Mouse (Mus musculus) kidney, embryonic 16.5 days (tissue): Measurements from ENCODE around the gene Rabgap1l. TPM values are rescaled to one million over a fixed set of nuclear protein-coding genes. Genes with fewer than 3 reads are reported as not detected.

Experiments
- ATAC-seq: fragments of 200-750 bp; cut with Nextera tagmentation; 2 replicates; pipeline ENCODE4 v1.8.0; 2017; ENCODE audit warnings: moderate TSS enrichment; ENCODE audit not compliant: low FRiP score, low TSS enrichment
- H3K27ac ChIP-seq: fragments of 300-500 bp; sonication (generic); 2 replicates; pipeline ENCODE4 v1.5.1; 2014; ENCODE audit warnings: low read length
- H3K27me3 ChIP-seq: fragments of 300-500 bp; sonication (generic); 2 replicates; pipeline ENCODE4 v1.6.1; 2014; ENCODE audit warnings: low read length, control low read depth, mixed read lengths; ENCODE audit not compliant: insufficient read depth
- H3K36me3 ChIP-seq: fragments of 300-500 bp; sonication (generic); 2 replicates; pipeline ENCODE4 v1.6.1; 2014; ENCODE audit warnings: low read length, control low read depth, mixed read lengths; ENCODE audit not compliant: insufficient read depth
- H3K4me1 ChIP-seq: fragments of 300-500 bp; sonication (generic); 2 replicates; pipeline ENCODE4 v1.6.1; 2014; ENCODE audit warnings: low read length, control low read depth, mixed read lengths; ENCODE audit not compliant: insufficient read depth
- H3K4me2 ChIP-seq: fragments of 300-500 bp; sonication (generic); replicated peaks from 2 replicates; pipeline ENCODE4 v1.6.1; 2014; ENCODE audit warnings: low read depth, low read length
- H3K4me3 ChIP-seq: fragments of 300-500 bp; sonication (generic); 2 replicates; pipeline ENCODE4 v1.5.1; 2014; ENCODE audit warnings: mild to moderate bottlenecking, low read length
- H3K9ac ChIP-seq: fragments of 300-500 bp; sonication (generic); replicated peaks from 2 replicates; pipeline ENCODE4 v1.6.1; 2014; ENCODE audit warnings: low read length
- H3K9me3 ChIP-seq: fragments of 300-500 bp; sonication (generic); 2 replicates; pipeline ENCODE4 v1.6.1; 2016; ENCODE audit warnings: low read length, control low read depth
- WGBS: fragments of 180-500 bp; shearing (Covaris S2); extraction: QIAGEN DNeasy Blood & Tissue Kit; methylation state at CpG from one replicate; pipeline ENCODE4 v1.1.7; 2014; 5-methylcytosine and 5-hydroxymethylcytosine counted together
- polyA plus RNA-seq: library from polyadenylated mRNA; unstranded; fragments of >200 nt; fragmentation: Nextera tagmentation; extraction: Ambion mirVana; gene quantifications from 2 replicates; pipeline ENCODE4 v1.2.1, GENCODE M21; 2015

The Rabgap1l gene
- polyA plus RNA-seq, 1 experiment from 2014 or later: 11.4 TPM

DNA sequence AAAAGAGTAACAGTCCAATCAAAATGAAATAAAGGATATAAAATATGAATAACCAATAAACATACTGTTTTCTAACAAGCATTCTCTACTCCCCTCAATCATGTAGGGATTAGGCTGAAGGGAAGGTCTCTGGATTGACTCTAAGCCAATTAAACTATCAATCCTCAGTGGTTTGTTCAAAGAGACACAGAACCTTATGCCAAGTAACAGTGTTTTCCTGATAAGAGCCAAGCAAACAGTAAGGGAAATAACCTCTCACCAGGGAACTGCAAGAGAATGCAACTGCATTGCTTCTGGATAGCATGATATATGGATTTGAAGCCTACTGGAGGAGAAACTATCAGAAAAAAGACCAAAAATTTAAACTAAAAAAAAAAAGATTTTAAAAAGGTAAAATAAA is 37.7 kb downstream of the Rabgap1l start:
- Histone ChIP-seq H3K4me3 (no peak overlapping the region), H3K27ac (no peak overlapping the region), H3K9me3 (0 out of 2 replicates have a peak, but pooled peaks cover 3% of the 10 kb centered on the region), H3K4me2 (no peak overlapping the region), H3K36me3 (no peaks in the 10 kb centered on the region), H3K4me1 (no peaks in the 10 kb centered on the region), H3K9ac (no peak overlapping the region), H3K27me3 (no peaks in the 10 kb centered on the region)
- no peak for ATAC-seq

DNA sequence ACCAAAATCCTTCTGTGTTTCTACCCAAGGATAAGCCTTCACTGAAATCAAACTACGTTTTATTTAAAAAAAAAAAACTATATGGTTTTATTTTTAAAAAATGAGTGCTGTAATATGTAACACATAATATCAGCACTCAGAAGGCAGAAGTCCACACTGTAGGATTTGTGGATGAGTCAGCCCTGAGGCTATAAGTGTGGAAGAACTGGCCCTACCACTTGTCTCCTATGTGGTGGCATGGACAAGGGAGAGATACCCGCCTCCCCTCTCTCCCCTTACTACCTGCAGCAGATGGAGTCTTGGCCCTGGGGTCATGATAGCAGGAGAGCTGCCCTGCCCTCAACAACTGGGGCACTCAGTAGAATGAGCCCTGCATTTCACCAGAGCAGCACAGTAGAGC is 42.4 kb downstream of the Rabgap1l start:
- Histone ChIP-seq H3K9ac (no peak overlapping the region), H3K4me2 (no peak overlapping the region), H3K9me3 (no peaks in the 10 kb centered on the region), H3K36me3 (no peaks in the 10 kb centered on the region), H3K27me3 (no peaks in the 10 kb centered on the region), H3K4me3 (no peak overlapping the region), H3K27ac (no peak overlapping the region), H3K4me1 (no peaks in the 10 kb centered on the region)
- WGBS: 70% methylated on average over 2 of the region's 2 CpGs
- ATAC-seq: no peak

DNA sequence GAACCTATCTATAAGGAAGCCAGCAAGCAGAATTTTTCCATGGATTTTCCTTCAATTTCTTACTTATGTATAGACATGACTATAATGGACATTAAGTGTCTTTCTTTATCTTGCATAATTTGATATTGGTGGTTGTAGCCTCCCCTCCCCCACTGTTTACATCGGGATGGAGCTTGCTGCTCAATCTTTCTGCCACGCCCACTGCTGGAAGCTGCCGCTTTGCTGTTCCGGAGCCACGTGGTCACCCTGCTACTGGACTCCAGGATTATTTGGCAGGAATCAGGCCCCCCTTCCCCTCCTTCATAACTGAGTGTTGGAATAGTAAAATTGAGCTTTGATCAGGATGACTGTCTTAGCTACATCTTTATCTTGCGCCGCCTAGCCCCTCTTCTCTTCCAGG is 46.2 kb downstream of the Rabgap1l start:
- Histone ChIP-seq H3K9me3 (no peaks in the 10 kb centered on the region), H3K4me3 (no peak overlapping the region), H3K9ac (no peak overlapping the region), H3K27me3 (no peaks in the 10 kb centered on the region), H3K27ac (no peak overlapping the region), H3K4me2 (no peak overlapping the region), H3K4me1 (no peaks in the 10 kb centered on the region), H3K36me3 (no peaks in the 10 kb centered on the region)
- 40% methylated on average over 7 of the region's 7 CpGs for WGBS
- no peak for ATAC-seq

DNA sequence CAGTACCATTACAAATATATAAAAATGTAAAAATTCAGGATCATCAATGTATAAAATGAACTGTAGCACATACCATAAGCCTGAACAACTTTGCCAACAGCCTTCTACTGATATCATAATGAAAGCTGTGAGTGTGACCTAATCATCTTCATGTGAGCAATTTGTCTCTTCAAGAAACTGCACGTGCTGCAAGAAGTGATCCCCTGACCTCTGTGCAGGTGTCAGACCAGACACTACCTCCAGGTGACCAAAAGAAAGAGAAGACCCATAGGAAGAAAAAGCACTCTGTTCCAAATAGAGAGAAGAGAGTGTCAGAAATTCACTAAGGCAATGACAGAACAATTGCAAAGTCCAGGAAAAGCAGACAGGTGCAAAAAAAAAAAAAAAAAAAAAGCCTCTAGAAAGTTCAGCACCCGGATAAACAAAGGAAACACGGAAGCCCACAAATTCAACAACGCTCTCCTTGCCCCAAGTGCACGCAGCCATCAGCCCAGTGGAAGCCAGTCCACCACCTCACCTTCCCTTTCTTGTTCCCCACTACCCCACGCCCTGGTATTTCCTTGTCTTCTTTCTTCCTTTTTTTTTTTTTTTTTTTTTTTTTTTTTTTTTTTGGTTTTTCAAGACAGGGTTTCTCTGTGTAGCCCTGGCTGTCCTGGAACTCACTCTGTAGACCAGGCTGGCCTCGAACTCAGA is 47.6 kb downstream of the Rabgap1l start:
- Histone ChIP-seq H3K4me1 (no peaks in the 10 kb centered on the region), H3K9me3 (no peaks in the 10 kb centered on the region), H3K4me3 (no peak overlapping the region), H3K36me3 (no peaks in the 10 kb centered on the region), H3K9ac (no peak overlapping the region), H3K4me2 (no peak overlapping the region), H3K27ac (no peak overlapping the region), H3K27me3 (no peaks in the 10 kb centered on the region)
- 92% methylated on average over 6 of the region's 7 CpGs for WGBS
- ATAC-seq: no peak

DNA sequence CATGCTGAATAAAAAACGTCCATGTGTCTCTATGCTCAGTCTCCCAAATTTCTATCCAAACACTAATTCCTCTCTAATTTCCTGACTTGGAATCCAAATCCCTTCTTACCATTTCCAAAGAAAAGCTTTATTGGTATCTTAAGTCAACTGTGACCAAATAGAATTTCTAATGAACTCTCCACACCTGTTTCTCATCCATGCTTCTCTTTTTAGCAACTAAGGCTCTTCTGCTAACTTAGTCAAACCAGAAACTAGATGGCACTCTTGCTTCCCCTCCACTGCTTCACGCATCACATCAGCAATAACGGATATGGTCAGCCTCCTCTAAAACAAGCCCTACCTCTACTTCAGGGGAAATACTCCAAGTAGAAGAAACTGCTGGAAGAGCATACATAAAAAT is 49.0 kb downstream of the Rabgap1l start:
- 48% methylated on average over 3 of the region's 3 CpGs for WGBS
- no peaks in the 10 kb centered on the region for H3K9me3 ChIP-seq
- H3K9ac ChIP-seq: no peak overlapping the region
- H3K36me3 ChIP-seq: no peaks in the 10 kb centered on the region
- H3K4me2 ChIP-seq: no peak overlapping the region
- ATAC-seq: no peak
- H3K4me3 ChIP-seq: no peak overlapping the region
- H3K27ac ChIP-seq: no peak overlapping the region
- H3K4me1 ChIP-seq: no peaks in the 10 kb centered on the region
- H3K27me3 ChIP-seq: no peaks in the 10 kb centered on the region

DNA sequence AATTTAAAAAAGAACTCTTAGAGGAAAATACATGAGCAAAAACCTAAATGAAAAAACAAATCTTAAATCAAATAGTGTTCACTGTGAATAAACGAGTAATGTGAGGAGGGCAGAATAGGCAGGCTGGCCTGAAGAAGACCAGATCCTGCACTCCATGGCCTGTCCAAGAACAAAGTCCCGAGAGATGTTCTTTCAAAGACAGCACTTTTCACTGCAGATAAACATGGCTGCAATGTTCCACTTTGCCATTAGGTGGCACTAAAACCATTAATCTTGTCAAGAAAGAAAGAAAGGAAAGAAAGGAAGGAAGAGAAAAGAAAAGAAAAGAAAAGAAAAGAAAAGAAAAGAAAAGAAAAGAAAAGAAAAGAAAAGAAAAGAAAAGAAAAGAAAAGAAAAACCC is 49.8 kb downstream of the Rabgap1l start:
- 3% methylated on average over 2 of the region's 2 CpGs for WGBS
- no peaks in the 10 kb centered on the region for H3K4me1 ChIP-seq
- no peaks in the 10 kb centered on the region for H3K9me3 ChIP-seq

DNA sequence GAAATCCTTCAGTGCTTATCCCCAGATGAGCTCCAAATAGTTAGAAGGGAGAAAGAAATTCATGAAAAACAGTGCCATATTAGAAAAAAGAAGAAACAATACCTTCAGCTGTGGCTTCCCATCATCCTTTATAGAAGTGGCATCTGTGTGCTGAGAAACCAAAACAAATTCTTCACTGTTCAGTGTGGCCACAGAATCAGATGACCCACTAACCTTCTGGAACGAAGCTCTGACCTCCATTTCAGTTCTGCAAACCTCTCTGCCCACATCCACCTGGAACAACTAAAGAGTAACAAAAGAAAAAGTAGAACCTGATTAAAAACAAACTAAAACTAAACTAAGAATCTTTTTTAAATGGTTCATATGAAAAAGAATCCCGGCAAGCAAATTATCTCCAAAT is 52.4 kb downstream of the Rabgap1l start:
- Histone ChIP-seq H3K9ac (no peak overlapping the region), H3K27ac (no peak overlapping the region), H3K4me3 (no peak overlapping the region), H3K36me3 (no peaks in the 10 kb centered on the region), H3K4me2 (no peak overlapping the region), H3K4me1 (no peaks in the 10 kb centered on the region), H3K27me3 (no peaks in the 10 kb centered on the region), H3K9me3 (no peaks in the 10 kb centered on the region)
- WGBS: 71% methylated on average over 2 of the region's 2 CpGs
- no peak for ATAC-seq

More for the DNA sequence above, 49.8 kb downstream of the Rabgap1l start:
- no peaks in the 10 kb centered on the region for H3K36me3 ChIP-seq
- no peak overlapping the region for H3K4me2 ChIP-seq
- no peak overlapping the region for H3K9ac ChIP-seq
- H3K4me3 ChIP-seq: no peak overlapping the region
- ATAC-seq: no peak
- H3K27ac ChIP-seq: no peak overlapping the region
- H3K27me3 ChIP-seq: no peaks in the 10 kb centered on the region

DNA sequence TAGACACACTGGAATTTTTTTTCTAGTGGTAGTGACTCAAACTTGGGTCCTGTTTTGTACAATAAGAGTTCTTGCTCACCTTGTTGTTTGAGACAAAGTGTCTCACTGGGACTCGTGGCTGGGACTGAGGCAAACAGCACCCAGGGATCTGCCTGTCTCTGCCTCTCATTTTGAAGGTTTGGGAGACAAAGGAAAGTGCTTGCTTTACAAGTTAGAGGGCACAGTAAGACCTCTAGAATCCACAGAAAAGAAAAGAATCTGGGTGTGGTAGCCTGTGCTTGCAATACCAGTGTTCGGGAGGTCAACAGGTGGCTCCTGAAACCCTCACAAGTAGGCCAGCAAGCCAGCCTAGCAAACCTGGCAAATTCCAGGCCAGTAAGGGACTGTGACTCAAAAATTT is 58.3 kb downstream of the Rabgap1l start:
- Histone ChIP-seq H3K4me1 (no peaks in the 10 kb centered on the region), H3K9ac (no peak overlapping the region), H3K4me2 (no peak overlapping the region), H3K27ac (no peak overlapping the region), H3K36me3 (peaks cover 4% of the 10 kb centered on the region; the same call in 1 of the 2 replicates), H3K9me3 (no peaks in the 10 kb centered on the region), H3K27me3 (no peaks in the 10 kb centered on the region), H3K4me3 (no peak overlapping the region)
- no peak for ATAC-seq
- WGBS: 81% methylated on average over 2 of the region's 2 CpGs

DNA sequence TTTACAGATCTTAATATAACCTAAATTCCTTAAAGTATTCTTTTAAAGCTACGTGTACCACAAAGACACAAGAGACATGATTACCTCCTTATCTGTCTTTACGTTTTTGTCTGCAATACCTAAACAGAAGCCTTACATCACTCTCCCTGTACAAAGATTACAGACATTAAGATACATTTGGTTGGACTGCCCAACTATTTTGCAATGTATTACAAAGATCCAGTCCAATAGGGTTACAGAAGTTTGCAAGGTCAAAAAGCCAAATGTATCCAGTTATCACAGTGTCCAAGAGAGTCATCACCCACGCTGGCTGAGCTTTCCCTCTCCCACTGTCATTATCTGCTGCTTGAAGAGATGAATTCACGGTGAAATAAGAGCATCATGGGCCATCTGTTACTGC is 63.1 kb downstream of the Rabgap1l start:
- WGBS: 79% methylated on average over 4 of the region's 4 CpGs

DNA sequence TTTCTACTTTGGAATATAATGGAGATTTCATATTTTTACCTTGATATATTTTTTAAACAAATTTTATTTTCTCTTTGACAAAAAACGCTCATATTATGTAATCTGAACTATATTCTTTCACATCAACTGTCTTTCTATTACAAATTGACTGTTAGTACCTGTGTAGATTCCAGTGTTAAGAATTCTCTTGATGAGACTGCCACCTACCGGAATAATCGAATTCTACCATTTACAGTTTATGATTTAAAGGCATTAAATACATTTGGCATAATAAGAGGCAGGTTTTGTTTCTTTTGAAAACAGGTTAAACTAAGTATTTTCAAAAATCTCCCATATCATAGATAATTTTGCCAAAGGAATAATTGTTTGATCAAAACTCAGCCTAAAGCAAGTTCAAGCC is 75.3 kb downstream of the Rabgap1l start:
- Histone ChIP-seq H3K4me3 (no peak overlapping the region), H3K4me1 (no peaks in the 10 kb centered on the region), H3K9ac (no peak overlapping the region), H3K27me3 (no peaks in the 10 kb centered on the region), H3K9me3 (no peaks in the 10 kb centered on the region), H3K36me3 (no peaks in the 10 kb centered on the region), H3K4me2 (no peak overlapping the region), H3K27ac (no peak overlapping the region)
- WGBS: 17% methylated on average over 3 of the region's 3 CpGs
- ATAC-seq: no peak

More for the DNA sequence above, 63.1 kb downstream of the Rabgap1l start:
- no peaks in the 10 kb centered on the region for H3K27me3 ChIP-seq
- H3K4me1 ChIP-seq: no peaks in the 10 kb centered on the region
- no peak overlapping the region for H3K9ac ChIP-seq
- H3K9me3 ChIP-seq: no peaks in the 10 kb centered on the region
- H3K36me3 ChIP-seq: peaks cover 4% of the 10 kb centered on the region; the same call in 1 of the 2 replicates
- ATAC-seq: no peak
- H3K4me3 ChIP-seq: no peak overlapping the region
- H3K27ac ChIP-seq: no peak overlapping the region
- H3K4me2 ChIP-seq: no peak overlapping the region
